Mouse (Mus musculus) heart, postnatal 0 days (tissue): ENCODE measurements around the gene Simc1. TPM values are rescaled to one million over a fixed set of nuclear protein-coding genes. Genes with fewer than 3 reads are reported as not detected.

Experiments used
- ATAC-seq: fragments of 200-750 bp; cut with Nextera tagmentation; 2 replicates; pipeline ENCODE4 v1.8.0; 2017; ENCODE audit warnings: low read depth, moderate number of reproducible peaks, moderate library complexity; ENCODE audit not compliant: insufficient read depth
- DNase-seq: peaks from one replicate; pipeline ENCODE4 v3.0.0-alpha.2; 2016; ENCODE audit warnings: low spot score
- H3K27ac ChIP-seq: fragments of 300-500 bp; sonication (generic); 2 replicates; pipeline ENCODE4 v1.5.1; 2014; ENCODE audit warnings: low read depth, mild to moderate bottlenecking
- H3K27me3 ChIP-seq: fragments of 300-500 bp; sonication (generic); 2 replicates; pipeline ENCODE4 v1.6.1; 2014; ENCODE audit warnings: low read length, mixed read lengths; ENCODE audit not compliant: control insufficient read depth, insufficient read depth
- H3K36me3 ChIP-seq: fragments of 300-500 bp; sonication (generic); replicated peaks from 2 replicates; pipeline ENCODE4 v1.6.1; 2014; ENCODE audit warnings: low read length, mixed read lengths; ENCODE audit not compliant: control insufficient read depth, insufficient read depth
- H3K4me1 ChIP-seq: fragments of 300-500 bp; sonication (generic); 2 replicates; pipeline ENCODE4 v1.6.1; 2014; ENCODE audit warnings: antibody characterized with exemption; ENCODE audit not compliant: control insufficient read depth, insufficient read depth
- H3K4me2 ChIP-seq: fragments of 300-500 bp; sonication (generic); 2 replicates; pipeline ENCODE4 v1.6.1; 2014; ENCODE audit warnings: low read depth, mild to moderate bottlenecking, low read length, moderate library complexity
- H3K4me3 ChIP-seq: fragments of 300-500 bp; sonication (generic); 2 replicates; pipeline ENCODE4 v1.5.1; 2014; ENCODE audit warnings: low read depth, low read length
- H3K9ac ChIP-seq: fragments of 300-500 bp; sonication (generic); replicated peaks from 2 replicates; pipeline ENCODE4 v1.6.1; 2014; ENCODE audit warnings: low read depth, low read length, mixed read lengths
- H3K9me3 ChIP-seq: fragments of 300-500 bp; sonication (generic); replicated peaks from 2 replicates; pipeline ENCODE4 v1.6.1; 2016; ENCODE audit warnings: low read length; ENCODE audit not compliant: control insufficient read depth
- CTCF ChIP-seq: IDR thresholded peaks from 2 replicates; pipeline ENCODE4 v1.5.1; 2016; ENCODE audit warnings: antibody characterized with exemption, control low read depth, low read depth
- EP300 ChIP-seq: IDR thresholded peaks from 2 replicates; pipeline ENCODE4 v1.6.1; 2016; ENCODE audit warnings: antibody characterized with exemption, low read depth
- WGBS: fragments of 180-500 bp; shearing (Covaris S2); extraction: QIAGEN DNeasy Blood & Tissue Kit; methylation state at CpG from one replicate; pipeline ENCODE4 v1.1.7; 2014; 5-methylcytosine and 5-hydroxymethylcytosine counted together
- polyA plus RNA-seq: library from polyadenylated mRNA; unstranded; fragments of >200 nt; fragmentation: Nextera tagmentation; extraction: Ambion mirVana; gene quantifications from 2 replicates; pipeline ENCODE4 v1.2.1, GENCODE M21; 2015
- total RNA-seq: library from RNA; depleted of rRNA; stranded (reverse); fragments of >200 nt; gene quantifications from 2 replicates; pipeline ENCODE4 v1.2.3, GENCODE M21; 2014; ENCODE audit warnings: low replicate concordance

The Simc1 gene
- total and polyA plus RNA-seq, 2 experiments from 2014 or later, result 1.6 to 3.6 TPM

GRCm38 (mm10) chr13:54504611-54505260, 1.2 kb downstream of the Simc1 start:
- no peak for ATAC-seq
- peak overlapping the region; percentile 79 for H3K4me2 ChIP-seq

GRCm38 (mm10) chr13:54505920-54506319, 2.3 kb downstream of the Simc1 start:
- Histone ChIP-seq H3K27me3 (no peaks in the 10 kb centered on the region), H3K27ac (no peak overlapping the region), H3K9me3 (no peaks in the 10 kb centered on the region), H3K4me2 (no peak overlapping the region), H3K36me3 (no peaks in the 10 kb centered on the region), H3K4me1 (peaks cover 10% of the 10 kb centered on the region; the same call in 1 of the 2 replicates), H3K4me3 (no peak overlapping the region), H3K9ac (no peak overlapping the region)
- whole genome bisulfite sequencing, result 95% methylated on average over 1 of the region's 1 CpGs
- TF ChIP-seq CTCF (no peak), EP300 (no peak)
- no peak for DNase-seq
- no peak for ATAC-seq

More at GRCm38 (mm10) chr13:54504611-54505260, 1.2 kb downstream of the Simc1 start:
- H3K27ac ChIP-seq, result no peak overlapping the region
- 64% methylated on average over 7 of the region's 7 CpGs for WGBS
- no peaks in the 10 kb centered on the region for H3K27me3 ChIP-seq
- TF ChIP-seq EP300 (no peak), CTCF (no peak)
- H3K4me1 ChIP-seq, result peaks cover 10% of the 10 kb centered on the region; the same call in 1 of the 2 replicates
- peak overlapping the region; percentile 60 for H3K9ac ChIP-seq
- no peaks in the 10 kb centered on the region for H3K9me3 ChIP-seq
- peak overlapping the region; percentile 57 for H3K4me3 ChIP-seq
- no peaks in the 10 kb centered on the region for H3K36me3 ChIP-seq
- DNase-seq, result no peak

GRCm38 (mm10) chr13:54520221-54520620, 16.6 kb downstream of the Simc1 start:
- 91% methylated on average over 4 of the region's 4 CpGs for WGBS
- TF ChIP-seq EP300, result no peak
- peak; percentile 17; the same call in 1 of the 2 replicates for TF ChIP-seq CTCF

GRCm38 (mm10) chr13:54521181-54521580, 17.6 kb downstream of the Simc1 start:
- ATAC-seq, result no peak

More at GRCm38 (mm10) chr13:54520221-54520620, 16.6 kb downstream of the Simc1 start:
- peaks cover 9% of the 10 kb centered on the region; the same call in 1 of the 2 replicates for H3K9me3 ChIP-seq
- no peak overlapping the region for H3K9ac ChIP-seq
- peaks cover 6% of the 10 kb centered on the region; the same call in 1 of the 2 replicates for H3K36me3 ChIP-seq
- ATAC-seq (no peak), DNase-seq (no peak)
- H3K27me3 ChIP-seq, result no peaks in the 10 kb centered on the region
- no peaks in the 10 kb centered on the region for H3K4me1 ChIP-seq
- H3K4me3 ChIP-seq, result no peak overlapping the region
- no peak overlapping the region for H3K4me2 ChIP-seq
- H3K27ac ChIP-seq, result no peak overlapping the region

GRCm38 (mm10) chr13:54527140-54527539, 23.6 kb downstream of the Simc1 start:
- no peak overlapping the region for H3K27ac ChIP-seq
- H3K36me3 ChIP-seq, result peaks cover 27% of the 10 kb centered on the region
- no peak overlapping the region for H3K9ac ChIP-seq
- whole genome bisulfite sequencing, result 83% methylated on average over 6 of the region's 6 CpGs
- DNase-seq, result no peak
- no peak for ATAC-seq
- H3K9me3 ChIP-seq, result no peaks in the 10 kb centered on the region
- H3K4me3 ChIP-seq, result no peak overlapping the region
- no peaks in the 10 kb centered on the region for H3K4me1 ChIP-seq
- no peaks in the 10 kb centered on the region for H3K27me3 ChIP-seq
- TF ChIP-seq EP300 (no peak), CTCF (no peak)
- H3K4me2 ChIP-seq, result no peak overlapping the region

More at GRCm38 (mm10) chr13:54521181-54521580, 17.6 kb downstream of the Simc1 start:
- no peaks in the 10 kb centered on the region for H3K4me1 ChIP-seq
- H3K36me3 ChIP-seq, result peaks cover 16% of the 10 kb centered on the region
- peaks cover 2% of the 10 kb centered on the region; the same call in 1 of the 2 replicates for H3K9me3 ChIP-seq
- no peak overlapping the region for H3K9ac ChIP-seq
- no peak for DNase-seq
- no peak overlapping the region for H3K4me3 ChIP-seq
- TF ChIP-seq EP300 (no peak), CTCF (no peak)
- H3K27me3 ChIP-seq, result no peaks in the 10 kb centered on the region
- H3K4me2 ChIP-seq, result no peak overlapping the region
- no peak overlapping the region for H3K27ac ChIP-seq

GRCm38 (mm10) chr13:54532134-54532533, 28.6 kb downstream of the Simc1 start:
- ATAC-seq, result no peak
- TF ChIP-seq EP300, result no peak
- no peak for TF ChIP-seq CTCF
- no peaks in the 10 kb centered on the region for H3K27me3 ChIP-seq
- H3K36me3 ChIP-seq, result peaks cover 16% of the 10 kb centered on the region
- H3K9ac ChIP-seq, result no peak overlapping the region
- no peak for DNase-seq
- no peaks in the 10 kb centered on the region for H3K4me1 ChIP-seq
- H3K9me3 ChIP-seq, result no peaks in the 10 kb centered on the region
- H3K4me2 ChIP-seq, result no peak overlapping the region
- no peak overlapping the region for H3K4me3 ChIP-seq
- H3K27ac ChIP-seq, result no peak overlapping the region
